Mouse (Mus musculus): ENCODE measurements around the gene Gsta1.
"Not testable (repeated sequence)": the region's sequence is repeated elsewhere in the genome, so short reads cannot be mapped to it uniquely, and the experiment has no call there.

The Gsta1 gene

DNA sequence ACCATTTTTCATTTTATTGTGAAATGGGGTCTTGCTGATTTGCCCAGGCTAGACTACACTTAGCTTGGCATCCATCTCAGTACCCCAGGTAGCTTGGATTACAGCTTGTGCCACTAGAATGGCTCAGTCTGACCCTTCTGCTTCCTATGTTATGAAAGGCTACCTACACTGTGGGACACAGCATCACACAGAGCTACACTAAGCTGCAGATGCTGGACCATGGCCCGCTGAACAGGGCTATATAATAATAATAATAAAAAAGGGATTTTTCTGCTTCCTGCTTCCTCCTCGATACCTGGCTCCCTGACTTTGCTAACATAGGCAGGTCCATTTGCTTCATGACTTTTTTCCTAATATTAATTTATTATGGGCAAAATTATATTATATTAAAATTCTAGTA, 6.0 kb upstream of the Gsta1 start:
- in situ Hi-C loops (cut with MboI; ENCODE audit: low pct_unique_long_range_greater_than_20kb in 1 of 2, low sequenced_read_pairs in 2 of 2, unreplicated experiment in 1 of 2): no loop called here

DNA sequence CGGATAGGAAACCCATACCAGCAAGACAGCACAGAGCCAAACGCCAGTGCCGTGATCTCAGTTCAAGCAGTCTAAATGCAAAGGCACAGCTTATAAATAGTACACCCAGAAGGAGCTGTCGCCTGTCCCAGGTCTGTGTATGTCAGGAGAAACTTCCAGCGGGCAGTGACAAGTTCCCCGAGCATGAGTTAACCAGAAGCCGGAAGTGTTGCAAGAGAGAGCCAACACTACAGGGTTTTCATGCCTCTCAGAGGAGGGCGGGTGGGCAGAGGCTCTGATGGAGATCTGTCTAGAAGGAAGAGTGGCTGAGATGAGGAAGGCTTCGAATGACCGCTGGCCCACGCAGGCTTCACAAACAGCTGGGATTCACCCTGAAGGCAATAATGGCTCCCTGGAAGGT, 5.2 kb upstream of the Gsta1 start:
- in situ Hi-C loops (cut with MboI; ENCODE audit: low pct_unique_long_range_greater_than_20kb in 1 of 2, low sequenced_read_pairs in 2 of 2, unreplicated experiment in 1 of 2): no loop called here

GRCm38 (mm10) chr9:78228122-78228521, 2.3 kb upstream of the Gsta1 start:
- in situ Hi-C loops (cut with MboI; ENCODE audit: low pct_unique_long_range_greater_than_20kb in 1 of 2, low sequenced_read_pairs in 2 of 2, unreplicated experiment in 1 of 2): no loop called here

GRCm38 (mm10) chr9:78229658-78230057, 798 bp upstream of the Gsta1 start:
- in situ Hi-C loops (cut with MboI; ENCODE audit: low pct_unique_long_range_greater_than_20kb in 1 of 2, low sequenced_read_pairs in 2 of 2, unreplicated experiment in 1 of 2): not testable (repeated sequence)

DNA sequence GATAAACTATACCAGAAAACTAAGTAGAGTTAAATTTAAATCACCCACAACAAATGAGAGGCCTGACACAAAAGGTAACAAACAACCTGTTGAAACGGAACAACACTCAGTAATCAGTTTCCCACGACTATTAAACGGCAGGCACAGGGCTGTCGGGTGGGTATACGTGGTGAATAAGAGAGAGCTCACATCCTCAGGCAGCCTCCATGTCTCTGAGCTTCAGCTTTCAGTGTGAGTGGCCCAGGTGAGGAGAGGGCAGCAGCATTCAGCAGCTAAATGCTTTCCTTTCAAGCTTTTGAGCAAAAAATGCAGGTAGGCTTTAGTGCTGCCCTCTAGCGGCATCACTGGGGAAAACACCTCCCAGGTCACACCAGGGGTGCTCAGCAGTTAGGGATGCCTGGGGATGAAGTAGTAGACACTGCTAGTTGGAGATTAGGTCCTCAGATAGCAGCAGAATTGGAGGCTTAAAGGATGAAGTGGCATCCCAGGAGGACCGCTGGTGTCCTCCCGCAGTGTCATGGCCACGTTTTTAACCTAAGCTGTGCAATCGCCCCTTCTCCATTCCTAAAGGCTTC, 2.8 kb downstream of the Gsta1 start:
- in situ Hi-C loops (cut with MboI; ENCODE audit: low pct_unique_long_range_greater_than_20kb in 1 of 2, low sequenced_read_pairs in 2 of 2, unreplicated experiment in 1 of 2): not testable (repeated sequence)

DNA sequence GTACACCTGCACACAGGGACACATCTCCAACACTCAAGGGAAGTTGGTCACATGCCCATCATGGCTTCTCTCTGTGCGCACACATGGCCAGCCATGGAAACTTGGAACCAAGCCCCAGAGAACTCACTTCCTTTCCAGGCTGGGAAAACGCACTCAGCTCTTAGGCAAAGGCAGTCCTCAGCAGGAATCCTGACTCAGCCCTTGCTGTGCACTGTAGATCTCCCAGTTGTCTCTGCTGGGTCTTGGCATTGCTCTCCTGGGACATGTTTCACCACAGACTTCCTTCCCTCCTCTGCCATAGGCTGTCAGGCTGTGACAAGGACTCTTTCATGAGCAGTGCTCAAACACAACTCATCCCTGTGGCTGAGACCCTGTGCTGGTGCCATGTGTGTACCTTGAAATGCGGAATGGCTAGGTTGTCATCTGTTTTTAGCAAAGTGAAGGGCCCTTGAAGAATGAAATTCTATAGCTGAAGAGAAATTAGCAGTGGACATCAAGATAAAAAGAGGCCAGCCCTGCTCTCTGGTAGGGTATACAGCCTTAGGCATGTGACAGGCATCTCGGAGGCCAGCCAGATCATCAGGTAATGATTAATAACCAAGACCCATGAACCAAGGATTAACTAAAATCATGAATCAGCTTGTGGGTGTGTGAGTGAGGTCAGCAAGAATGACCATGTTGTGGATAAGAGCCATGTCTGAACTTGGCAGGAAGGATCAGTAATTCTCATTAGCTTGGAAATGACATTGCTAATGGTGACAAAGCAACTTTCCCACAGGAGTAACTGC, 25.4 kb downstream of the Gsta1 start:
- in situ Hi-C loops (cut with MboI; ENCODE audit: low pct_unique_long_range_greater_than_20kb in 1 of 2, low sequenced_read_pairs in 2 of 2, unreplicated experiment in 1 of 2): not testable (repeated sequence)

DNA sequence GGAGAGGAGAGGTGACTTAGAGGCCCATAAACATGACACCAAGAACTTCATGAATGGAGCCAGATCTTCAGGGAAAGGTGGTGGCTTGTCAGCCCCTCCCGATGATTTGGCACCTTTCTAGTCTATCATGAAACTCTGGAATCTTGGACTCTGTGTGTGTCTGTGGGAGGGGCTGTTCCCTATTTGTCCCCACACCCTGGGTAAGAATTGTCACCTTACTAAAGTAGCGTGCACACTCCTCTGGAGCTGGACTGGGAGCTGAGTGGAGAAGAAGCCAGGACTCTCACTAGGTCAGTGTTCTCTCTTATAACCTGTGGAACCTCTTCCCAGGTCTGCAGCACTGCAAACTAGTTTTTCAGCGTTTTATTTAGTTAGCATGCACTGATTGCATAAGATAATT, 26.5 kb downstream of the Gsta1 start, which contains the start of gene Gm3776:
TSS of gene Gm3776 (plus strand) at position 216 of the 400 bp plus-strand sequence.
- in situ Hi-C loops (cut with MboI; ENCODE audit: low pct_unique_long_range_greater_than_20kb in 1 of 2, low sequenced_read_pairs in 2 of 2, unreplicated experiment in 1 of 2): not testable (repeated sequence)

GRCm38 (mm10) chr9:78259688-78260087, 29.2 kb downstream of the Gsta1 start:
- in situ Hi-C loops (cut with MboI; ENCODE audit: low pct_unique_long_range_greater_than_20kb in 1 of 2, low sequenced_read_pairs in 2 of 2, unreplicated experiment in 1 of 2): not testable (repeated sequence)

DNA sequence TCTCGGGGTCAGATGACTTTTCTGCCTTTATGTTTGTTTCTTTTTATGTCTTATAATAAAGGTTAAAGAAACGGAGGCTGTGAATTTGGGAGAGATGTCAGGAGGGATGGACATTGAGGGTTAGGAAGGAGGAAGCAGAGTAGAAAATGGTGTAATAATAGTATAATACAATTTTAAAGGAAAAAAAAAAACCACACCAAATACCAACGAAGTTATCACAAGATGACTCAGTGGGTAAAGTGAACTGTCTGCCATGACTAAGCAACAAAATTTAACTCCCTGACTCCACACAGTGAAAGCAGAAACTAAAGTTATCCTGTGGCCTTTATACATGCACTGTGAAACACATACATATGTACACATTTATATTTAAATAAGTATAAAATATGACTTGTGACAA, 40.5 kb downstream of the Gsta1 start:
- in situ Hi-C loops (cut with MboI; ENCODE audit: low pct_unique_long_range_greater_than_20kb in 1 of 2, low sequenced_read_pairs in 2 of 2, unreplicated experiment in 1 of 2): not testable (repeated sequence)

- in situ Hi-C loops (cut with MboI; ENCODE audit: low pct_unique_long_range_greater_than_20kb in 1 of 2, low sequenced_read_pairs in 2 of 2, unreplicated experiment in 1 of 2): not testable (repeated sequence)
These were observed 51.7 kb downstream of the Gsta1 start for GRCm38 (mm10) chr9:78282002-78282711.

GRCm38 (mm10) chr9:78289063-78289462, 58.6 kb downstream of the Gsta1 start:
- in situ Hi-C loops (cut with MboI; ENCODE audit: low pct_unique_long_range_greater_than_20kb in 1 of 2, low sequenced_read_pairs in 2 of 2, unreplicated experiment in 1 of 2): not testable (repeated sequence)

DNA sequence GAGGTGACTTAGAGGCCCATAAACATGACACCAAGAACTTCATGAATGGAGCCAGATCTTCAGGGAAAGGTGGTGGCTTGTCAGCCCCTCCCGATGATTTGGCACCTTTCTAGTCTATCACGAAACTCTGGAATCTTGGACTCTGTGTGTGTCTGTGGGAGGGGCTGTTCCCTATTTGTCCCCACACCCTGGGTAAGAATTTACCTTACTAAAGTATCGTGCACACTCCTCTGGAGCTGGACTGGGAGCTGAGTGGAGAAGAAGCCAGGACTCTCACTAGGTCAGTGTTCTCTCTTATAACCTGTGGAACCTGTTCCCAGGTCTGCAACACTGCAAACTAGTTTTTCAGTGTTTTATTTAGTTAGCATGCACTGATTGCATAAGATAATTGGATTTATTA, 59.3 kb downstream of the Gsta1 start, which contains the start of gene Gm10639:
TSS of gene Gm10639 (plus strand) at position 201 of the 400 bp plus-strand sequence.
- in situ Hi-C loops (cut with MboI; ENCODE audit: low pct_unique_long_range_greater_than_20kb in 1 of 2, low sequenced_read_pairs in 2 of 2, unreplicated experiment in 1 of 2): not testable (repeated sequence)

Measured in mouse embryonic stem cell (cell line).